Mouse (Mus musculus) intestine, embryonic 14.5 days (tissue): ENCODE measurements around the gene Dcst2. TPM values are rescaled to one million over a fixed set of nuclear protein-coding genes. Genes with fewer than 3 reads are reported as not detected.
A peak's percentile ranks its signal among the peaks of the same experiment; 100 is the strongest.

Source experiments
- ATAC-seq: fragments of 200-750 bp; cut with Nextera tagmentation; replicated peaks from 2 replicates; pipeline ENCODE4 v1.8.0; 2017; ENCODE audit warnings: low read depth, moderate number of reproducible peaks, moderate TSS enrichment, moderate library complexity; ENCODE audit not compliant: low FRiP score, low TSS enrichment
- DNase-seq: peaks from one replicate; pipeline ENCODE4 v3.0.0-alpha.2; 2018; ENCODE audit warnings: low spot score
- H3K27ac ChIP-seq: fragments of 300-500 bp; sonication (generic); 2 replicates; pipeline ENCODE4 v1.5.1; 2014; ENCODE audit warnings: low read depth, mild to moderate bottlenecking, control low read depth
- H3K27me3 ChIP-seq: fragments of 300-500 bp; sonication (generic); replicated peaks from 2 replicates; pipeline ENCODE4 v1.6.1; 2014; ENCODE audit warnings: low read length, control low read depth; ENCODE audit not compliant: control insufficient read depth, insufficient read depth
- H3K36me3 ChIP-seq: fragments of 300-500 bp; sonication (generic); 2 replicates; pipeline ENCODE4 v1.6.1; 2014; ENCODE audit warnings: low read length, control low read depth; ENCODE audit not compliant: control insufficient read depth, insufficient read depth
- H3K4me1 ChIP-seq: fragments of 300-500 bp; sonication (generic); replicated peaks from 2 replicates; pipeline ENCODE4 v1.6.1; 2014; ENCODE audit warnings: low read length, control low read depth, mixed read lengths; ENCODE audit not compliant: control insufficient read depth, insufficient read depth
- H3K4me2 ChIP-seq: fragments of 300-500 bp; sonication (generic); 2 replicates; pipeline ENCODE4 v1.6.1; 2014; ENCODE audit warnings: low read length
- H3K4me3 ChIP-seq: fragments of 300-500 bp; sonication (generic); 2 replicates; pipeline ENCODE4 v1.5.1; 2014; ENCODE audit warnings: low read depth, low read length, control low read depth, mixed read lengths
- H3K9ac ChIP-seq: fragments of 300-500 bp; sonication (generic); 2 replicates; pipeline ENCODE4 v1.6.1; 2014; ENCODE audit warnings: mild to moderate bottlenecking, low read length
- H3K9me3 ChIP-seq: fragments of 300-500 bp; sonication (generic); 2 replicates; pipeline ENCODE4 v1.6.1; 2016; ENCODE audit warnings: low read length, control low read depth; ENCODE audit not compliant: control insufficient read depth
- WGBS: fragments of 180-500 bp; shearing (Covaris S2); extraction: QIAGEN DNeasy Blood & Tissue Kit; methylation state at CpG from one replicate; pipeline ENCODE4 v1.1.7; 2014; 5-methylcytosine and 5-hydroxymethylcytosine counted together
- polyA plus RNA-seq: library from polyadenylated mRNA; unstranded; fragments of >200 nt; fragmentation: Nextera tagmentation; extraction: Ambion mirVana; gene quantifications from 2 replicates; pipeline ENCODE4 v1.2.1, GENCODE M21; 2014

The Dcst2 gene
- polyA plus RNA-seq, 1 experiment from 2014 or later, result 0.35 TPM

GRCm38 (mm10) chr3:89327371-89327870 is 34.4 kb upstream of the Dcst2 start:
- WGBS, result 30% methylated on average over 9 of the region's 9 CpGs

GRCm38 (mm10) chr3:89328623-89329022 is 33.2 kb upstream of the Dcst2 start:
- no peaks in the 10 kb centered on the region for H3K9me3 ChIP-seq
- H3K4me3 ChIP-seq, result no peak overlapping the region
- peaks cover 9% of the 10 kb centered on the region for H3K36me3 ChIP-seq
- ATAC-seq (0 out of 2 replicates have a peak, but pooled peaks have one; percentile 13), DNase-seq (no peak)
- H3K9ac ChIP-seq, result no peak overlapping the region
- peaks cover 10% of the 10 kb centered on the region for H3K4me1 ChIP-seq
- no peak overlapping the region for H3K27ac ChIP-seq
- no peaks in the 10 kb centered on the region for H3K27me3 ChIP-seq
- WGBS, result 7% methylated on average over 4 of the region's 4 CpGs
- no peak overlapping the region for H3K4me2 ChIP-seq

More at GRCm38 (mm10) chr3:89327371-89327870, 34.4 kb upstream of the Dcst2 start:
- Histone ChIP-seq H3K4me1 (peaks cover 10% of the 10 kb centered on the region), H3K4me2 (no peak overlapping the region), H3K9ac (no peak overlapping the region), H3K36me3 (no peaks in the 10 kb centered on the region), H3K27me3 (no peaks in the 10 kb centered on the region), H3K27ac (no peak overlapping the region), H3K4me3 (no peak overlapping the region), H3K9me3 (no peaks in the 10 kb centered on the region)
- DNase-seq (no peak), ATAC-seq (no peak)

GRCm38 (mm10) chr3:89330346-89330745 is 31.4 kb upstream of the Dcst2 start:
- DNase-seq (no peak), ATAC-seq (no peak)
- Histone ChIP-seq H3K27me3 (no peaks in the 10 kb centered on the region), H3K4me2 (no peak overlapping the region), H3K27ac (no peak overlapping the region), H3K4me1 (peaks cover 10% of the 10 kb centered on the region), H3K9me3 (no peaks in the 10 kb centered on the region), H3K9ac (no peak overlapping the region), H3K4me3 (no peak overlapping the region), H3K36me3 (peaks cover 25% of the 10 kb centered on the region)
- 74% methylated on average over 3 of the region's 3 CpGs for WGBS

GRCm38 (mm10) chr3:89330948-89331347 is 30.8 kb upstream of the Dcst2 start:
- Histone ChIP-seq H3K4me3 (no peak overlapping the region), H3K4me1 (peaks cover 10% of the 10 kb centered on the region), H3K36me3 (peaks cover 25% of the 10 kb centered on the region), H3K9ac (no peak overlapping the region), H3K4me2 (no peak overlapping the region), H3K27me3 (no peaks in the 10 kb centered on the region), H3K9me3 (no peaks in the 10 kb centered on the region), H3K27ac (no peak overlapping the region)
- WGBS, result 20% methylated on average over 10 of the region's 10 CpGs
- no peak for DNase-seq
- ATAC-seq, result no peak

- no peak overlapping the region for H3K9ac ChIP-seq
- no peak overlapping the region for H3K4me3 ChIP-seq
- H3K27ac ChIP-seq, result no peak overlapping the region
- ATAC-seq, result 0 out of 2 replicates have a peak, but pooled peaks have one; percentile 3
- peaks cover 16% of the 10 kb centered on the region for H3K4me1 ChIP-seq
- H3K27me3 ChIP-seq, result no peaks in the 10 kb centered on the region
- no peaks in the 10 kb centered on the region for H3K9me3 ChIP-seq
- 62% methylated on average over 13 of the region's 13 CpGs for WGBS
- DNase-seq, result no peak
- no peak overlapping the region for H3K4me2 ChIP-seq
- H3K36me3 ChIP-seq, result peaks cover 25% of the 10 kb centered on the region
These were observed 30.2 kb upstream of the Dcst2 start for GRCm38 (mm10) chr3:89331561-89331960.

GRCm38 (mm10) chr3:89332013-89332412 is 29.8 kb upstream of the Dcst2 start:
- WGBS, result 50% methylated on average over 10 of the region's 10 CpGs
- Histone ChIP-seq H3K4me3 (no peak overlapping the region), H3K27me3 (no peaks in the 10 kb centered on the region), H3K36me3 (peaks cover 25% of the 10 kb centered on the region), H3K9me3 (no peaks in the 10 kb centered on the region), H3K4me2 (no peak overlapping the region), H3K27ac (no peak overlapping the region), H3K9ac (no peak overlapping the region), H3K4me1 (peaks cover 20% of the 10 kb centered on the region)
- no peak for ATAC-seq
- DNase-seq, result no peak

- Histone ChIP-seq H3K27me3 (no peaks in the 10 kb centered on the region), H3K4me3 (no peak overlapping the region), H3K9me3 (no peaks in the 10 kb centered on the region), H3K36me3 (peaks cover 25% of the 10 kb centered on the region), H3K4me1 (peaks cover 20% of the 10 kb centered on the region), H3K27ac (no peak overlapping the region), H3K9ac (no peak overlapping the region), H3K4me2 (no peak overlapping the region)
- DNase-seq, result no peak
- 49% methylated on average over 12 of the region's 12 CpGs for WGBS
- ATAC-seq, result 0 out of 2 replicates have a peak, but pooled peaks have one; percentile 6
These were observed 29.3 kb upstream of the Dcst2 start for GRCm38 (mm10) chr3:89332476-89332875.

GRCm38 (mm10) chr3:89333053-89333452 is 28.7 kb upstream of the Dcst2 start:
- H3K27me3 ChIP-seq, result no peaks in the 10 kb centered on the region
- H3K9me3 ChIP-seq, result no peaks in the 10 kb centered on the region
- WGBS, result 63% methylated on average over 11 of the region's 11 CpGs
- H3K4me2 ChIP-seq, result no peak overlapping the region
- ATAC-seq, result no peak
- H3K36me3 ChIP-seq, result peaks cover 25% of the 10 kb centered on the region
- H3K9ac ChIP-seq, result no peak overlapping the region
- no peak overlapping the region for H3K4me3 ChIP-seq
- no peak overlapping the region for H3K27ac ChIP-seq
- DNase-seq, result no peak
- peaks cover 20% of the 10 kb centered on the region for H3K4me1 ChIP-seq

GRCm38 (mm10) chr3:89336529-89336928 is 25.2 kb upstream of the Dcst2 start:
- 8% methylated on average over 6 of the region's 6 CpGs for WGBS
- no peak for DNase-seq
- no peaks in the 10 kb centered on the region for H3K27me3 ChIP-seq
- no peaks in the 10 kb centered on the region for H3K9me3 ChIP-seq
- H3K36me3 ChIP-seq, result peaks cover 27% of the 10 kb centered on the region
- peak overlapping the region; percentile 74 for H3K4me2 ChIP-seq
- no peak for ATAC-seq
- no peak overlapping the region; the same call in 1 of the 2 replicates for H3K27ac ChIP-seq
- H3K4me3 ChIP-seq, result peak overlapping the region; percentile 73
- peaks cover 35% of the 10 kb centered on the region for H3K4me1 ChIP-seq
- peak overlapping the region; percentile 89 for H3K9ac ChIP-seq
